21 mouse cellular contexts compared by ENCODE assay signal in the genomic region with DNA sequence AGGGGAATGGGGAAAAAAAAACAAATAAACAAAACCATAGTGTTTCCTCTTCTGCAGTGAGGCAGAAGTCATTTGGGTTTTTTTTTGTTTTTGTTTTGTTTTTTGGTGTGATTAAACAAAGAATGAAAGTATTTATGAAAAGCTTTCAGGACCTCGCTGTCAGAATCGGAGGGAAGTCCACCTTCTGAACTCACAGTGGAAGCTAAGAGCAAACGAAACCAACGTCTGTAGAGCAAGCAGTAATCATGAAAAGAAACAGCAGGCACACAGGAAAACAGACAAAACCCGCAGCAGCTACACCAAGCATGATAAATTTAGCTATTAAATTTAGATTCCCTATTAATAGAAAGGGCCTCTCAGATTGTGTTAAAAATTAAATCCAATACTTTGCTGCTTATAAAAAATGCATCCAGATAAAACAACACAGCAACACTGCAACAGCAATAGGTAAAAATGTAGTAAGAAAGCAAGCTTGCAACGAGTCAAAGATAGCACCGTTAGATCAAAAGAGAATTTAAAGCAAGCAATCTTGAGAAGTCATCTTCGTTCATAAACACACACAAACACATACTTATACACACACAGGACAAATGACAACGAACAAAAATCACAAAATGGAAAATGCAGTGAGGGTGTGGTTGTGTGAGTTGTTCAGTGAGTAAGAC. TPM values are rescaled to one million over a fixed set of nuclear protein-coding genes. Genes with fewer than 3 reads are reported as not detected.
DNase-seq lines count a peak whose midpoint lies in the region; TF ChIP-seq lines count a peak whose summit lies in the region.
"Had no signal": no experiment of that assay in that cellular context is flagged by ENCODE, and none has a peak within 500 bp of the region (broad histone marks: within the 10 kb centered on the region; RNA-seq: fewer than 3 reads in every experiment).

No protein-coding gene starts in this region.

- no peak for DNase-seq in layer of hippocampus, adult 2 months (ENCODE audit: low spot score in 2 of 2)
- DNase-seq in layer of hippocampus, adult 9-10 months (ENCODE audit: low spot score) = no peak
- peak; percentile 51 for DNase-seq in thymus, postnatal 0 days (ENCODE audit: low spot score)
- DNase-seq in thymus, postnatal 4 days = no peak
- DNase-seq in induced T-regulatory cell, adult 2 months (ENCODE audit: low read depth) = peak; percentile 71
- DNase-seq in thymus, postnatal 14 days = peak; percentile 50
- no peak for DNase-seq in cerebellum, adult 11-12 months
- DNase-seq in testis, postnatal 10 days (ENCODE audit: low spot score) = no peak
- DNase-seq: adrenal gland, postnatal 10 days; cerebellum, adult 11 months; cerebellum, postnatal 25 days had no signal

- no peak for TF ChIP-seq CTCF in layer of hippocampus, adult 2 months (conservative IDR thresholded peaks at IDR 0.05)

- no peak overlapping the region for H3K4me3 ChIP-seq in layer of hippocampus, adult 2 months
- H3K4me3 ChIP-seq: forebrain, embryonic 13.5 days; heart, embryonic 12.5 days; kidney, embryonic 15.5 days; left cerebral cortex, adult 2 months; limb, embryonic 12.5 days; lung, embryonic 15.5 days; midbrain, embryonic 13.5 days; myocyte had no signal

- peak overlapping the region; percentile 43 for H3K27ac ChIP-seq in layer of hippocampus, adult 2 months
- H3K27ac ChIP-seq: forebrain, embryonic 13.5 days; hindbrain, postnatal 0 days; kidney, embryonic 15.5 days; left cerebral cortex, adult 2 months; limb, embryonic 12.5 days; lung, embryonic 15.5 days; macrophage; midbrain, embryonic 13.5 days had no signal

RNA-seq across cellular contexts. Expression of a gene that starts 10.2 kb away (rescaled TPM):
- 10 to 100 TPM; 74.0 to 83.3 TPM for total RNA-seq in layer of hippocampus, adult 2 months (2021)
- 37.0 and 45.3 TPM in 2 replicates for polyA plus RNA-seq in thymus, postnatal 0 days (2015; fragmentation: Nextera tagmentation; extraction: Ambion mirVana)

Comparison
In these comparisons a context has a peak if more than half of its experiments do, and no peak if none do; other contexts are left out.
1. DNase-seq: peak in thymus, postnatal 0 days (single experiment), induced T-regulatory cell, adult 2 months (single experiment) and thymus, postnatal 14 days (single experiment); none in layer of hippocampus, adult 2 months (0 of 2), layer of hippocampus, adult 9-10 months (single experiment), thymus, postnatal 4 days (single experiment), cerebellum, adult 11-12 months (single experiment) and testis, postnatal 10 days (single experiment).